Mouse (Mus musculus) kidney, adult 9 months (tissue): ENCODE data around the gene Slc35f6.
A peak's percentile ranks its signal among the peaks of the same experiment; 100 is the strongest.
"Not testable (repeated sequence)": the region's sequence is repeated elsewhere in the genome, so short reads cannot be mapped to it uniquely, and the experiment has no call there.

Source experiments
- DNase-seq: peaks from one replicate; pipeline ENCODE4 v3.0.0; 2022

The Slc35f6 gene

GRCm38 (mm10) chr5:30665360-30665759, 17.6 kb downstream of the Slc35f6 start:
- no peak for DNase-seq

DNA sequence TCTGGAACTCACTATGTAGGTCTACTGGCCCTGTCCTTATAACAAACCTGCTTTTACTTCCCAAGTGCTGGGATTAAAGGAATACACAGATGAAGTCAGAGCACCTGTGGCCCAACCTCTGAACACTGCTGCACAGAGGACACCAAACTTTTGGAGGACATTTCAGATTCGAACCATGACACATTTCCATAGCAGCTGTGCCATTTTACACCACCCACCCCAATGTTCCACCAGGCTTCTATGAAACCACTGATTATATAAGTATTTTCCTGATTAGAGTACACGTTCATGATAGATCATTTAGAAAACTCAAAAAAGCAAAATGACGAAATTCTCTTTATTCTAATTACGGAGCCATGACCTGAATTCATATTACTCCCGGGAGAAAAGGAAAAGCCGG, 18.2 kb downstream of the Slc35f6 start:
- DNase-seq, result no peak

DNA sequence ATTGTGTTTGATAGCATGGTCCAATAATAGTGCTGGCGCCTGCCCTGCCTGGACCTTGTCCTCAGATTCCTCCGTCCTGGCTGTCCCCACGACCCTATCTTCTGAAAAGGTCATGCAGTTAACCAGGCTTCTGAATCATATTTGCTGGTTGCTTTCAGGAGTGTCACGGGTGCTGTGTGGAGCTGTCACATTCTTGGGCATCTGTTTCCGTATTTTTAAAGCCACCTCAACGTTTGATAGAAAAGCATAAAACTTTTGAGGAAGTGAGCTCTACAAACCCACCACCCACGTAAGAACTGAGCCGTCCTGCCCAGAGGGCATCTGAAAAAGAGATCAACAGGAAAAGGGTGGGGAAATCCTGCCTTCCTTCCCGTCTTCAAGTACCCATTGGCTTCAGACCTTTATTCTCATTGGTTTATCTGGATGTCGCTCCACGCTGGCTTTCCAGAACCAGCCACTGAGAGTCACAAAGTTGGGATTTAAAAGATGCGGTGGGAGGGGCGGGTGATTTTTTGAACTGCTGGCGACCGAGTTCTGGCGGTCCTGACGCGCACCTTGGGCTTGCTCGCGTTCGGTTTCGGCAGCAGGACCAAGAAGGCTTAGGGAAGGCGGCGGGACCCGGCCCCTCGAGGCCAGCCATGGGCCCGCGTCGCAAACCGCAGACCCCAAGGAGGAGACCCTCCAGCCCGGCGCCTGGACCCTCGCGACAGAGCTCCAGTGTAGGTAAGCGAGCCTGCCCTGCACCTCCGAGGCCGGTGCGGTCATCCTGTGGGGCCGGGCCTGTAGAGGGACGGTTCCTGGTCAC, 18.9 kb downstream of the Slc35f6 start, which contains the start of gene Cenpa:
Gene Cenpa, plus strand, starts transcription at position 387 of the 805 bp plus-strand sequence.
- peak; percentile 98 for DNase-seq

DNA sequence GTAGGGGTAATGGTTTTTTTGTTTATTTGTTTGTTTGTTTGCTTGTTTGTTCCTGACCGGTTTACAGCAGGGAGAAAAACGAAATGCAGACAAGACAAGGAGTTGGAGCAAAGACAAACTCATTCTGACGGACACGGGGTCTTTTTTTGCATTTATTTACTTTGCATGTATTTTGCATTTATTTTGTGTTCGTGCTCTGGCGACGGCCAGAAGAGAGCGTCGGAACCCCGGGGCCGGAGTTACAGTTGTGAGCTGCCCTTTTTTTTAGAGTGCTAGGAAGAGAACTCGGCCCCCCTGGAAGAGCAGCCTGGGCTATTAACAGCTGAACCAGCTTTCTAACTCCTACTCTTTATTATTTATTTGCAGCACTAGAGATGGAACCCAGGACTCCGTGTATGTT, 19.5 kb downstream of the Slc35f6 start:
- no peak for DNase-seq

- DNase-seq, result no peak
Observed at GRCm38 (mm10) chr5:30667686-30668085, 20.0 kb downstream of the Slc35f6 start.

- DNase-seq, result no peak
Observed at GRCm38 (mm10) chr5:30668637-30669495, 21.1 kb downstream of the Slc35f6 start.

DNA sequence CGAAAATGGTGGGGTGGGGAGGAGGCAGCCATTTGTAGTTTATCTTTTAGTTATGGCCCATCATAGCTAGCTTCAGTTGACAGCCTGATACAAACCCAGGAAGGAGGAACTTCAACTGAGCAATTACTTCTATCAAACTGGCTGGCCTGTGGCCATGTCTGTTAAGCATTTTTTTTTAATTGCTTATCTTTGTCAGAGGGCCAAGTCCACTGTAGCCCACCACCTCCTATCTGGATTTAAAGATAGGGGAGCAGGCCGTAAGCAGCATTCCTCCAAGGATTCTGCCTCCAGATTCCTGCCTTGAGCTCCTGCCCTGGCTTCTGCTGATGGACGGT, 21.7 kb downstream of the Slc35f6 start:
- DNase-seq, result no peak

- DNase-seq, result no peak
Observed at GRCm38 (mm10) chr5:30670091-30670490, 22.4 kb downstream of the Slc35f6 start.

DNA sequence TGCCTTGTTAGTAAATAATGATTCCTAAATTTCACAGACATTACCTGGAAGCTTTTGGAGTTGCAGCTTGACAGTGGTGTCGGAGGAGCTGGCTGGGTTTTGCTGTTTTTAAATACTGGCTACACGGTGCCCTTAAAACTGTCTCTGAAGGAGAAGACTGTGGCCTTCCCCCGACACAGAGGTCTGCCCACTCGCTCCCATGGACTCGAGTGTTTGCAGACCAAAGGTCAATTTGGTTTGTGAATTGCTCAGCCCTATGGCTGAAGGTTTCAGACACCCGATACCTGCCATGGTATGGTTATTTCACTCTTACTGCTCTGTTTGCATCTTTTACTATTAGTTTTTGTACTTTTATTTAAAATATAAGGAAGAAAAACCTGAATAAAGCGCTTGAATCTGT, 26.3 kb downstream of the Slc35f6 start:
- DNase-seq, result no peak

GRCm38 (mm10) chr5:30676800-30677199, 29.1 kb downstream of the Slc35f6 start:
- DNase-seq, result no peak

DNA sequence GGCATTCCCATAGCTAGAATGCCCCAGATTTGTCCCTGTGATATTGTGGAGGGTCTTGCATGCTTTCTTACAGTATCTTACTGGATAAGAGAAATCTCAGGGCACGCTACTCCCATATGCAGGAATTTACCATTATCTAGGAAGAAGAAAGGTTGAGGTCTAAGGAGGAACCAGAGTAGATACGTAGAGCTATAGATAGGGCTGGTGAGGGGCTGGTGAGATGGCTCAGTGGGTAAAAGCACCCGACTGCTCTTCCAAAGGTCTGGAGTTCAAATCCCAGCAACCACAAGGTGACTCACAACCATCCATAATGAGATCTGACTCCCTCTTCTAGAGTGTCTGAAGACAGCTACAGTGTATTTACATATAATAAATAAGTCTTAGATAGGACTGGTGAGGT, 30.3 kb downstream of the Slc35f6 start:
- DNase-seq, result not testable (repeated sequence)

- DNase-seq, result no peak
Observed at GRCm38 (mm10) chr5:30678722-30679296, 31.1 kb downstream of the Slc35f6 start.

- DNase-seq, result no peak
Observed at GRCm38 (mm10) chr5:30679593-30679992, 31.9 kb downstream of the Slc35f6 start.

GRCm38 (mm10) chr5:30681970-30682369, 34.2 kb downstream of the Slc35f6 start:
- DNase-seq, result no peak

DNA sequence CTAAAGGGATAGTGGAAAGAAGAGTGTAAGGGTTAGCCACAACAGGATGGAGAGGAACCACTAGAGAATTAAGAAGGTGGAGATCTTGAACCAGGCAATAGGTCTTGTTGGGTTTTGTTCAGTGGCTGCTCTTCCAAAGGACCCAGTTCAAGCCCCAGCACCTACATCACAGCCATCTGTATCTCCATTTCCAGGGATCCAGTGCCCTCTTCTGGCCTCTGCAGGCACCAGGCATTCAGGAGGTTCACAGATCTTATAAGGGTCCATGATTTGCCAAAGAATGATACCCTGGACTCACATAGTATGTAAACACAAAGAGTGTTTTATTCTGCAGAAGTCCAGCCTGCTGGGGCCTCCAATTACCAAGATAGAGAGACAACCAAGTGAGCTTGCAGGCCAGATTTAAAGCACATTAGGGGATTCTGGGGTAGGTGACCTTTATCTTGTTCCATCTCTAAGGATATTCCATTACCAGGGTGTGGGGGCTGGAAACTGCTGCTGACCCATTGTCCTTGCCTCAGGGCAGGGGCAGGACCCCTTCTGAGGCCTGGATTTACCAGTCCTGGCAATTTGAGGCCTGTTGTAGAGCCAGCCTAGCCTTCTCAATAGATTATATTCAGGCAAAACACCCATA, 35.4 kb downstream of the Slc35f6 start:
- DNase-seq, result no peak

DNA sequence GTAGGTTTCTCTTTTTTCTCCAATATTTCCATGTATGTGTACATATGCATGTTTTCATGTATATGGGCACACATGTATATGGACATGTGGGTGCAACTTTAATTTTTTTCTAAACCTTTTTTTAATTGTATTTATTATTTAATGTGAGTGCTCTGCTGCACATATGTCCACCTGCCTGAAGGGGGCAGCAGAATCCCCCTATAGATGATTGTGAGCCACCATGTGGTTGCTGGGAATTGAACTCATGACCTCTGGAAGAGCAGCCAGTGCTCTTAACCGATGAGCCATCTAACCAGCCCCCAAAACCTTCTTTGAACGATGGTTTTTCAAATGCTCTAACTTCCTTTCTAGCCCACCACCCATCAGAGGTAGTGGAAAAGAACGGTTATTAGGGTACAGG, 36.3 kb downstream of the Slc35f6 start:
- DNase-seq, result no peak

DNA sequence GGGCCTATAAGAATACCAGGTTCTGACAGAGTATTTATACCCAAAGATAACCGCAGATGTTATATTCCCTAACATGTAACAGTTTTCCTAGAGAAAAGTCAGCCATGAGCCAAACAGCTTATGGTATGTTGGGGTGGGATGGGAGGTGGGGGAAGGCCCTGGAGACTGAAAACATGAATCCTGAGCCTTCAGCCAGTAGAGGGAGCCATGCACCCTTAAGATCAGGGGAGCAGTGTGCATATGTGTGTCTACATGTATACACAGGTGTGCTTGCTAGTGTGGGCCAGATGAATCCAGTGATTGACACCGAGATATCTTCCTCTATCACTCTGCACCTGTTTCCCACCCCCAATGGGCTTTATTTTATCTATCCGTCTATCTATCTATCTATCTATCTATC, 39.0 kb downstream of the Slc35f6 start:
- no peak for DNase-seq

GRCm38 (mm10) chr5:30700361-30701000, 52.7 kb downstream of the Slc35f6 start:
- no peak for DNase-seq

- not testable (repeated sequence) for DNase-seq
Observed at GRCm38 (mm10) chr5:30701373-30701772, 53.6 kb downstream of the Slc35f6 start.

- DNase-seq, result no peak
Observed at GRCm38 (mm10) chr5:30701866-30702265, 54.1 kb downstream of the Slc35f6 start.
